Mouse (Mus musculus): Measurements from ENCODE around the gene Trpt1. TPM values are rescaled to one million over a fixed set of nuclear protein-coding genes. Genes with fewer than 3 reads are reported as not detected.
"Not testable (repeated sequence)": the region's sequence is repeated elsewhere in the genome, so short reads cannot be mapped to it uniquely, and the experiment has no call there.

Gene Trpt1
- total and polyA plus RNA-seq, 2 experiments from 2014 or later: 28.4 to 32.0 TPM

DNA sequence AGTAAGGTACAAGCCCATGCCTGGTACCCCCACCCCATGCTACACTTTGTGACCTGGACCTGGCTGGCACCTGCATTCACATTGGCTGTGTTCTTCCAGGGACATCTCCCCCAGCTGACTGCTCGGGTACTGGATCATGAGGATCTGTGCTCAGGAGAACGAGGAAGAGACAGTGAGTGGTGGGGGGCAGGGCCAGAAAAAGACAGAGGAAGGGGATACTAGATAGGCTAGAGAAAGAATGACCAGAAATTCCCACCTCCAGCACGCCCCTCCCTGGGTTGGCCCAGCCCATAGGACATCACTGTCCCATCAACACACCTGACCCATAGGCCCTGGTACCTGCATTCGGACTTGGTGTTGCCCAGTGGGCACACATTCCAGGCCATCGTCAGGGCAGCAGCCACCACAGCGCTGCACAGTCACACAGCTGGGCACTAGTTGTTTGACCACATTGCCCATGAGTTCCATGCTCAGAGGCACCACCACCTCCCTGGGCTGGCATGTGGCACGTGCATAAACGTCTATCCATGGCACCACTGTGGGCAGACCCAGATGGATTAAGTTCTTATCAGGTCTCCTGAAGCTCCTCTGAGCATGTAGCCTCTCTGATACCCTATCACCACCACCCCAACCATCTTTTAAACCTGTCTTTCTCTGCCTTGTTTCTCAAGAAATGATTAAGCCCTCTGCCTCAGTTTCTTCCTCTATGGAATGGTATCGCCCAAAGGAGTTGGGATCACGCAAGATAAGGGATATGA lies 9.8 kb upstream of the Trpt1 start:
- Histone ChIP-seq H3K9ac (replicated peaks; ENCODE audit: low read depth, low read length) (peak overlapping the region; percentile 93; the same call in 1 of the 2 replicates), H3K4me2 (ENCODE audit: low read depth, low read length) (peak overlapping the region; percentile 89), H3K27me3 (ENCODE audit: control insufficient read depth, insufficient read depth, low read length) (no peaks in the 10 kb centered on the region), H3K36me3 (replicated peaks; ENCODE audit: control insufficient read depth, insufficient read depth, low read length) (peaks cover 28% of the 10 kb centered on the region), H3K27ac (ENCODE audit: low read depth) (peak overlapping the region; percentile 99), H3K4me3 (ENCODE audit: low read depth, low read length) (peak overlapping the region; percentile 93), H3K9me3 (replicated peaks; ENCODE audit: control insufficient read depth, low read length) (no peaks in the 10 kb centered on the region), H3K4me1 (ENCODE audit: control insufficient read depth, insufficient read depth) (peaks cover 16% of the 10 kb centered on the region)
- ATAC-seq (ENCODE audit: insufficient read depth, low read depth) (no peak), DNase-seq (ENCODE audit: low spot score) (no peak)
- WGBS: 53% methylated on average over 10 of the region's 10 CpGs
- TF ChIP-seq CTCF (IDR thresholded peaks at IDR 0.05; ENCODE audit: low read depth) (no peak), EP300 (IDR thresholded peaks at IDR 0.05; ENCODE audit: low read depth) (no peak)

DNA sequence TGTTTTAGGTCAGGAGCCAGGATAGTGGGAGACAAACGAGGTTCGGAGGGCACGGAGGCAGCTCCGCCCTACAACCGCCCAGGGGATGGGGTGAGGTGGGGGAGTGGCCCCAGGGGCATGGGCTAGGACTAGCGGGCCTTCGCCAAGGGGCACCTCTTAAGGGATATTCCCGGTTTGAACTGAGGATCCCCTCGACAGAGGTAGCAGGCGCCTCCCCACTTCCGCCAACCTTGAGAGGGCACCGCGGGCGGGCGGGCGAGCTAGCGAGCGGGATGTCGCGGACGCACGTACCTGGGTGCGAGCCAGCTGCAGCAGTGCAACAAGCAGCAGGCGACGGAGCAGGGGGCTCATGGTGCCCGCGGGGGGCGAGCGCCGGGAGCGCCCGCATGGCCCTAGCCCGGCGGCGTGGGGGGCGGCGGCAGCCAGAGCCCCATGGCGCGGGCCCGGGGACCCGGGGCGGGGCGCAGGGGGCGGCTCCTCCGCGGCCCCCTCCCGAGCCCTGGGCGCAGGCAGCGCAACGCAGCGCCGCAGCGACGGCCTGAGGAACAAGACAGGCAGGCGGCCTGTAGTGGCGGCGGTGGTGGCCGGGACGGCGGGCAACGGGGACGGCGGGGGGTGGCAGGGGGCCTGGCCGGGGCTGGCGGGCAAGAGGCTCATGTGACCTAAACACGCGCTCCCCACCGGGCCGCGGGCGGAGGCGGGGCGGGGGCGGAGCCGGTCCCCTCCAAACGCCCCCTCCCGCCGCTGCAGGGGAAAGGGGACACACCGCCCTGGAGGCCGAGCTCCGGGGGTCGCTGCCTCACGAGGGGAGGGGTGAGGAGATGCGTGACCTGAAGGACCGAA lies 8.6 kb upstream of the Trpt1 start, which contains the start of gene Vegfb:
Vegfb (minus strand) TSS at position 591 of the 843 bp plus-strand sequence.
- Histone ChIP-seq H3K4me3 (ENCODE audit: low read depth, low read length) (peak within 1 kb of the TSS; percentile 93), H3K27me3 (ENCODE audit: control insufficient read depth, insufficient read depth, low read length) (no peaks in the 10 kb centered on the region), H3K4me2 (ENCODE audit: low read depth, low read length) (peak within 1 kb of the TSS; percentile 89), H3K36me3 (replicated peaks; ENCODE audit: control insufficient read depth, insufficient read depth, low read length) (peaks cover 26% of the 10 kb centered on the region), H3K4me1 (ENCODE audit: control insufficient read depth, insufficient read depth) (peaks cover 15% of the 10 kb centered on the region; the same call in 1 of the 2 replicates), H3K9ac (replicated peaks; ENCODE audit: low read depth, low read length) (peak within 1 kb of the TSS; percentile 93), H3K27ac (ENCODE audit: low read depth) (peak within 1 kb of the TSS; percentile 99), H3K9me3 (replicated peaks; ENCODE audit: control insufficient read depth, low read length) (no peaks in the 10 kb centered on the region)
- peak; percentile 63 for ATAC-seq (ENCODE audit: insufficient read depth, low read depth)
- DNase-seq (ENCODE audit: low spot score): peak; percentile 69
- under 1% methylated on average over 55 of the region's 85 CpGs for WGBS
- TF ChIP-seq CTCF (IDR thresholded peaks at IDR 0.05; ENCODE audit: low read depth) (no peak), EP300 (IDR thresholded peaks at IDR 0.05; ENCODE audit: low read depth) (0 out of 2 replicates have a peak, but pooled peaks have one; percentile 11)

GRCm38 (mm10) chr19:6987904-6988285 lies 8.0 kb upstream of the Trpt1 start:
- H3K27me3 ChIP-seq (ENCODE audit: control insufficient read depth, insufficient read depth, low read length): no peaks in the 10 kb centered on the region
- H3K9me3 ChIP-seq (replicated peaks; ENCODE audit: control insufficient read depth, low read length): no peaks in the 10 kb centered on the region
- no peak for TF ChIP-seq CTCF (IDR thresholded peaks at IDR 0.05; ENCODE audit: low read depth)
- TF ChIP-seq EP300 (IDR thresholded peaks at IDR 0.05; ENCODE audit: low read depth): no peak
- DNase-seq (ENCODE audit: low spot score) (no peak), ATAC-seq (ENCODE audit: insufficient read depth, low read depth) (peak; percentile 2; the same call in 1 of the 2 replicates)
- H3K27ac ChIP-seq (ENCODE audit: low read depth): peak overlapping the region; percentile 99
- WGBS: 6% methylated on average over 8 of the region's 8 CpGs
- H3K9ac ChIP-seq (replicated peaks; ENCODE audit: low read depth, low read length): peak overlapping the region; percentile 93
- H3K4me1 ChIP-seq (ENCODE audit: control insufficient read depth, insufficient read depth): peaks cover 15% of the 10 kb centered on the region
- H3K36me3 ChIP-seq (replicated peaks; ENCODE audit: control insufficient read depth, insufficient read depth, low read length): peaks cover 20% of the 10 kb centered on the region
- peak overlapping the region; percentile 89 for H3K4me2 ChIP-seq (ENCODE audit: low read depth, low read length)
- peak overlapping the region; percentile 93 for H3K4me3 ChIP-seq (ENCODE audit: low read depth, low read length)

- no peaks in the 10 kb centered on the region for H3K27me3 ChIP-seq (ENCODE audit: control insufficient read depth, insufficient read depth, low read length)
- no peaks in the 10 kb centered on the region for H3K9me3 ChIP-seq (replicated peaks; ENCODE audit: control insufficient read depth, low read length)
- 89% methylated on average over 8 of the region's 8 CpGs for WGBS
- H3K36me3 ChIP-seq (replicated peaks; ENCODE audit: control insufficient read depth, insufficient read depth, low read length): peaks cover 11% of the 10 kb centered on the region
- no peak overlapping the region for H3K4me2 ChIP-seq (ENCODE audit: low read depth, low read length)
- no peak for ATAC-seq (ENCODE audit: insufficient read depth, low read depth)
- TF ChIP-seq EP300 (IDR thresholded peaks at IDR 0.05; ENCODE audit: low read depth) (no peak), CTCF (IDR thresholded peaks at IDR 0.05; ENCODE audit: low read depth) (no peak)
- H3K4me3 ChIP-seq (ENCODE audit: low read depth, low read length): no peak overlapping the region
- H3K27ac ChIP-seq (ENCODE audit: low read depth): no peak overlapping the region
- DNase-seq (ENCODE audit: low spot score): no peak
- peaks cover 16% of the 10 kb centered on the region for H3K4me1 ChIP-seq (ENCODE audit: control insufficient read depth, insufficient read depth)
- no peak overlapping the region for H3K9ac ChIP-seq (replicated peaks; ENCODE audit: low read depth, low read length)
Observed at GRCm38 (mm10) chr19:6989251-6989650, 6.7 kb upstream of the Trpt1 start.

DNA sequence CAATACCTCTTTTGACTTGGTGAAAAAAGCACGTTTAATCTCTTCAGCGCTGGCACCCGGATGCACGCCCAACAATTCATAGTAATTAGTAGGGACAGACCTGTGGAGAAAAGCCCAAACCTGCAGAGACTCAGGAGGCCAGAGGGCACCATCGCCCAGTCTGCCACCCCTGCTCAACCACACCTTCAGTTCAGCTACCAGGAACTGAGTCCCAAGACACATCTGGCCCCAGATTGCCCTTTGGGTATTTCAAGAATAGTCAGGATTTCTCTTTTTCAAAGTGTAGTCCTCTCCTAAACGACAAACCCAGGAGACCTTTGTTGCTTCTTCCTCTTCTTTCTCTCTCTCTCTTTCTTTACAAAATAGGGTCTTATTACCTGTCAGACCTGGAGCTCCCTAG lies 5.2 kb upstream of the Trpt1 start:
- Histone ChIP-seq H3K9me3 (replicated peaks; ENCODE audit: control insufficient read depth, low read length) (no peaks in the 10 kb centered on the region), H3K4me1 (ENCODE audit: control insufficient read depth, insufficient read depth) (peaks cover 30% of the 10 kb centered on the region), H3K9ac (replicated peaks; ENCODE audit: low read depth, low read length) (no peak overlapping the region), H3K36me3 (replicated peaks; ENCODE audit: control insufficient read depth, insufficient read depth, low read length) (no peaks in the 10 kb centered on the region; the same call in 1 of the 2 replicates), H3K4me3 (ENCODE audit: low read depth, low read length) (no peak overlapping the region), H3K4me2 (ENCODE audit: low read depth, low read length) (no peak overlapping the region), H3K27ac (ENCODE audit: low read depth) (no peak overlapping the region), H3K27me3 (ENCODE audit: control insufficient read depth, insufficient read depth, low read length) (no peaks in the 10 kb centered on the region)
- ATAC-seq (ENCODE audit: insufficient read depth, low read depth) (no peak), DNase-seq (ENCODE audit: low spot score) (no peak)
- TF ChIP-seq CTCF (IDR thresholded peaks at IDR 0.05; ENCODE audit: low read depth) (no peak), EP300 (IDR thresholded peaks at IDR 0.05; ENCODE audit: low read depth) (no peak)
- WGBS: 86% methylated on average over 6 of the region's 6 CpGs

GRCm38 (mm10) chr19:6991166-6991565 lies 4.8 kb upstream of the Trpt1 start:
- not testable (repeated sequence) for H3K4me2 ChIP-seq (ENCODE audit: low read depth, low read length); H3K9ac ChIP-seq (replicated peaks; ENCODE audit: low read depth, low read length)
- 90% methylated on average over 6 of the region's 6 CpGs for WGBS

More at GRCm38 (mm10) chr19:6991166-6991565, 4.8 kb upstream of the Trpt1 start:
- not testable (repeated sequence) for ATAC-seq (ENCODE audit: insufficient read depth, low read depth); H3K4me3 ChIP-seq (ENCODE audit: low read depth, low read length); H3K27me3 ChIP-seq (ENCODE audit: control insufficient read depth, insufficient read depth, low read length); H3K36me3 ChIP-seq (replicated peaks; ENCODE audit: control insufficient read depth, insufficient read depth, low read length); H3K9me3 ChIP-seq (replicated peaks; ENCODE audit: control insufficient read depth, low read length); H3K27ac ChIP-seq (ENCODE audit: low read depth); DNase-seq (ENCODE audit: low spot score)
- peaks cover 26% of the 10 kb centered on the region for H3K4me1 ChIP-seq (ENCODE audit: control insufficient read depth, insufficient read depth)

All from heart, postnatal 0 days (tissue).